Mouse (Mus musculus) forebrain, embryonic 15.5 days (tissue): ENCODE data around the gene Bcl7c. TPM values are rescaled to one million over a fixed set of nuclear protein-coding genes. Genes with fewer than 3 reads are reported as not detected.

Experiments
- ATAC-seq: fragments of 200-750 bp; cut with Nextera tagmentation; replicated peaks from 2 replicates; pipeline ENCODE4 v1.8.0; 2017; ENCODE audit warnings: mild to moderate bottlenecking, moderate TSS enrichment, moderate library complexity
- H3K27ac ChIP-seq: fragments of 300-500 bp; sonication (generic); replicated peaks from 2 replicates; pipeline ENCODE4 v1.5.1; 2015; ENCODE audit warnings: mild to moderate bottlenecking, inconsistent platforms
- H3K27me3 ChIP-seq: fragments of 300-500 bp; sonication (generic); 2 replicates; pipeline ENCODE4 v1.6.1; 2015; ENCODE audit warnings: inconsistent platforms
- H3K36me3 ChIP-seq: fragments of 300-500 bp; sonication (generic); 2 replicates; pipeline ENCODE4 v1.6.1; 2015; ENCODE audit warnings: mild to moderate bottlenecking, inconsistent platforms
- H3K4me1 ChIP-seq: fragments of 300-500 bp; sonication (generic); 2 replicates; pipeline ENCODE4 v1.6.1; 2015; ENCODE audit warnings: inconsistent platforms
- H3K4me2 ChIP-seq: fragments of 300-500 bp; sonication (generic); replicated peaks from 2 replicates; pipeline ENCODE4 v1.6.1; 2015; ENCODE audit warnings: mild to moderate bottlenecking, inconsistent platforms
- H3K4me3 ChIP-seq: fragments of 300-500 bp; sonication (generic); 2 replicates; pipeline ENCODE4 v1.5.1; 2015; ENCODE audit warnings: mild to moderate bottlenecking, inconsistent platforms
- H3K9ac ChIP-seq: fragments of 300-500 bp; sonication (generic); replicated peaks from 2 replicates; pipeline ENCODE4 v1.6.1; 2015; ENCODE audit warnings: mild to moderate bottlenecking, inconsistent platforms
- H3K9me3 ChIP-seq: fragments of 300-500 bp; sonication (generic); 2 replicates; pipeline ENCODE4 v1.6.1; 2016; ENCODE audit warnings: inconsistent platforms
- WGBS: fragments of 180-500 bp; shearing (Covaris S2); methylation state at CpG from one replicate; pipeline ENCODE4 v1.1.7; 2015; ENCODE audit warnings: mixed read lengths; 5-methylcytosine and 5-hydroxymethylcytosine counted together
- polyA plus RNA-seq: library from polyadenylated mRNA; unstranded; fragments of >200 nt; fragmentation: Nextera tagmentation; extraction: Ambion mirVana; gene quantifications from 2 replicates; pipeline ENCODE4 v1.2.1, GENCODE M21; 2015

The Bcl7c gene
- polyA plus RNA-seq, result 43.1 and 47.9 TPM in 2 replicates

DNA sequence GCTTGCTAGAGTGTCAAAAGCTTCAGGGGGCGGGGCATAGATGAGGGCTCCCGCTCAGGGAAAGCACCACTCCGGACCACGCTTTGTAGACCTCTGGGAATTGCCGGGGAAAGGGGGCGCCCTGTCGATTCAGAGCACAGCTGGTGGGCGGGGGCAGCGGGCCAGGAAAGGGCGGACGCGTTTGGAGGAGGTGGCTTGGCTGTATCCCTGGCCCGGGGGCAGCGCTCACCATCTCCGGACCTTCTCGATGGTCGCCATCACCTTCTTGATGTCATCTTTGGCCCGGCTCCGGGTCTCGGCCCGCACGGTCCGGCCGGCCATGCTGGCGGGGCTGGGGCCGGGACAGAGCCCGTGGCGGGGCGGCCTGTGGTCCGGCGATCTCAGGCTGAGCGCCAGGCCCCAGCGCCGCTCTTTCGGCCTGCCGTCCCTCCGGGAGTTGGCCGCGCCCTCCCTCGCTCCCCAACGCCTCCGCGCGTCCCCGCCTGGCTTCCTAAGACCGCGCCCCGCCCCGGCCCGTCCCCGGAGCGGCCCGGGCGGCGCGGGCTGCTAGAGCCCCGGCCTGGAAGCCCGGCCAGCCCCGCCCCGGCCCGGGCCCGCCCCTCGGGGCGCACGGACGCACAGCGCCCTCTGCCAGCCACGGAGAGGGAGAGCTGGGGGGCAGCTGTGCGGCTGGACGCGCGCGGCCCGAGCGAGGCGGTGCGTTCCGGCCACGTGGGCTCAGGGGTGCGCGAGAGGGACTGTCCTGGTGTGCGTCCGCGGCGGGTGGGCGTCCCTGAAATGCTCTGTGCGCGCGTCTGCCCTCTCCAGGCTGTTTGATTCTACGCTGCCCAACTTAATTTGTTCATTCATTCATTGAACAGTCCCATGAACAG is at the start of gene Bcl7c:
TSS of gene Bcl7c (minus strand) at position 727 of the 872 bp plus-strand sequence.
- H3K9ac ChIP-seq, result peak within 1 kb of the TSS; percentile 90
- ATAC-seq, result peak; percentile 78
- peak within 1 kb of the TSS; percentile 94 for H3K27ac ChIP-seq
- H3K4me1 ChIP-seq, result peaks cover 35% of the 10 kb centered on the region
- H3K9me3 ChIP-seq, result no peaks in the 10 kb centered on the region
- H3K4me3 ChIP-seq, result peak within 1 kb of the TSS; percentile 74
- H3K27me3 ChIP-seq, result no peaks in the 10 kb centered on the region
- peaks cover 12% of the 10 kb centered on the region; the same call in 1 of the 2 replicates for H3K36me3 ChIP-seq
- WGBS, result under 1% methylated on average over 72 of the region's 90 CpGs
- peak within 1 kb of the TSS; percentile 52 for H3K4me2 ChIP-seq

DNA sequence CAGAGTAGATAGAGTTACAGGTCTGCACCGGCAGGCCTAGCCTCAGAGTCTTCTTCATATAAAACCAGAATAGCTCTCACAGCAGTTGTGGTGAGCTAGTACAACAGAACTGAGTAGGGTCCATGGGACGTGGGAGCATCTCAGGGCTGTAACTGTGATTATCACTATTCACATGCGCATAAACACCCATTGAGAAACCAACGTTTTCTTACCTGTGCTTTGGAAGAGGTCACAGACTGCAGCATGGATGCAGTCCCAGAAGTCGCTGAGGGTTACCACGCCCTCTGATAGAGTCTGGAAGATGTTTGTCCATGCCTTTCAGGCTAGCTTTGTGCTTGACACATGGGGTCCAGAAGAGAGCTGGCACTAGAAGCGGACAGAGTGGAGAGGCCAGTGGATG is 45.0 kb upstream of the Bcl7c start:
- H3K4me1 ChIP-seq, result peaks cover 4% of the 10 kb centered on the region; the same call in 1 of the 2 replicates
- H3K27me3 ChIP-seq, result no peaks in the 10 kb centered on the region
- H3K9ac ChIP-seq, result no peak overlapping the region
- H3K9me3 ChIP-seq, result no peaks in the 10 kb centered on the region
- H3K36me3 ChIP-seq, result peaks cover 88% of the 10 kb centered on the region
- no peak for ATAC-seq
- WGBS, result 91% methylated on average over 7 of the region's 7 CpGs
- no peak overlapping the region for H3K27ac ChIP-seq
- H3K4me3 ChIP-seq, result no peak overlapping the region
- H3K4me2 ChIP-seq, result no peak overlapping the region

DNA sequence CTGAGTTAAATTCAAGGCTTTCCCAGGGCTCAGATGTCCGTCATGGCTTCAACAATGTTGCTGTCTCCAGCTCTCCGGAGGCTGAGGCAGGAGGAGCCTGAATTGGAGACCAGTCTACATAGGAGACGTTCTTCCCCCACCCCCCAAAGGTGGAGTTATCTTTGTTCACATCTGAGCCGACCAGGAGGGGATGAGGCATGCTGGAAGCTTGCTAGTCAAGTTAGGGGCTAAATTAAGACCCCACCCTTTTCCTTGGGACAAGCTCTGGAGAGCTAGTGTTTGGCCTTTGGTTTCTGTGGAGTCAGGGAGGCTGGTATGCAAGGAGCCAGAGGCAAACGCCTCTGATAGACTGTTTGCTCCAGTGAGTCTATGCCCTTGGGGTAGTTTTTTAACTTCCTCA is 44.4 kb upstream of the Bcl7c start:
- Histone ChIP-seq H3K4me3 (no peak overlapping the region), H3K4me2 (no peak overlapping the region), H3K4me1 (peaks cover 6% of the 10 kb centered on the region), H3K9me3 (no peaks in the 10 kb centered on the region), H3K36me3 (peaks cover 87% of the 10 kb centered on the region), H3K9ac (no peak overlapping the region), H3K27ac (no peak overlapping the region), H3K27me3 (no peaks in the 10 kb centered on the region)
- 77% methylated on average over 5 of the region's 5 CpGs for WGBS
- ATAC-seq, result no peak

DNA sequence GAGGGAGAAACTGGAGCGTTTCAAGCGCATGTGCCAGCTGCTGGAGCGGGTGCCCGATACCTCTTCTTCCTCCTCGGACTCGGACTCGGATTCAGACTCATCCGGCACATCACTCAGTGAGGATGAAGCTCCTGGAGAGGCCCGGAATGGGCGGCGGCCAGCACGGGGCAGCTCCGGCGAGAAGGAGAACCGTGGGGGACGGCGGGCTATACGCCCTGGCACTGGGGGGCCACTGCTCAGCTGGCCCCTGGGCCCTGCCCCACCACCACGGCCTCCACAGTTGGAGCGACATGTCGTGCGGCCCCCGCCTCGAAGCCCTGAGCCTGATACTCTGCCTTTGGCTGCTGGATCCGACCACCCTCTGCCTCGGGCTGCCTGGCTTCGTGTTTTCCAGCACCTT is 43.3 kb upstream of the Bcl7c start:
- Histone ChIP-seq H3K36me3 (peaks cover 76% of the 10 kb centered on the region), H3K27me3 (no peaks in the 10 kb centered on the region), H3K4me1 (peaks cover 17% of the 10 kb centered on the region), H3K9me3 (no peaks in the 10 kb centered on the region), H3K27ac (no peak overlapping the region), H3K4me3 (no peak overlapping the region), H3K4me2 (no peak overlapping the region), H3K9ac (no peak overlapping the region)
- no peak for ATAC-seq
- WGBS, result 93% methylated on average over 27 of the region's 27 CpGs

DNA sequence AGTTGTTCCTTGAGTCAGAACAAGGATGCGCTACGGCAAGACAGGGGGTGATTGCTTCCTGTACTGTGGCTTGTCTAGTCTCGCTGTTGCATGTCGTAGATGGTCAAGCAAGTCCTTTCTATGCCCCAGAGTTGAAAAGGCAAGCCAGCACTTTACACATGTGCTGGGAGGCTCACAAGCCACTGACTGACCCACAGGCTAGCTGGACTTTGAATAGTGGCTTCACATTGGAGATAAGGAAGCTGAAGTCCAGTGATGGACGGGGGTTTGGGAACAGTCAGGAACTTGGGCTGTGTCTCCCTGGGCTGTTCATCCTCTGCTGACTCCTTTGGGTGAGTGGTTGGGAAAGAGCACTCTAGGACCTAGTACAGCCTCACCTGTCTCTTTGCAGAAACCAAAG is 42.9 kb upstream of the Bcl7c start:
- Histone ChIP-seq H3K9me3 (no peaks in the 10 kb centered on the region), H3K9ac (no peak overlapping the region), H3K27ac (no peak overlapping the region), H3K4me1 (peaks cover 17% of the 10 kb centered on the region), H3K36me3 (peaks cover 72% of the 10 kb centered on the region), H3K4me3 (no peak overlapping the region), H3K4me2 (no peak overlapping the region), H3K27me3 (no peaks in the 10 kb centered on the region)
- no peak for ATAC-seq
- WGBS, result 96% methylated on average over 5 of the region's 5 CpGs

DNA sequence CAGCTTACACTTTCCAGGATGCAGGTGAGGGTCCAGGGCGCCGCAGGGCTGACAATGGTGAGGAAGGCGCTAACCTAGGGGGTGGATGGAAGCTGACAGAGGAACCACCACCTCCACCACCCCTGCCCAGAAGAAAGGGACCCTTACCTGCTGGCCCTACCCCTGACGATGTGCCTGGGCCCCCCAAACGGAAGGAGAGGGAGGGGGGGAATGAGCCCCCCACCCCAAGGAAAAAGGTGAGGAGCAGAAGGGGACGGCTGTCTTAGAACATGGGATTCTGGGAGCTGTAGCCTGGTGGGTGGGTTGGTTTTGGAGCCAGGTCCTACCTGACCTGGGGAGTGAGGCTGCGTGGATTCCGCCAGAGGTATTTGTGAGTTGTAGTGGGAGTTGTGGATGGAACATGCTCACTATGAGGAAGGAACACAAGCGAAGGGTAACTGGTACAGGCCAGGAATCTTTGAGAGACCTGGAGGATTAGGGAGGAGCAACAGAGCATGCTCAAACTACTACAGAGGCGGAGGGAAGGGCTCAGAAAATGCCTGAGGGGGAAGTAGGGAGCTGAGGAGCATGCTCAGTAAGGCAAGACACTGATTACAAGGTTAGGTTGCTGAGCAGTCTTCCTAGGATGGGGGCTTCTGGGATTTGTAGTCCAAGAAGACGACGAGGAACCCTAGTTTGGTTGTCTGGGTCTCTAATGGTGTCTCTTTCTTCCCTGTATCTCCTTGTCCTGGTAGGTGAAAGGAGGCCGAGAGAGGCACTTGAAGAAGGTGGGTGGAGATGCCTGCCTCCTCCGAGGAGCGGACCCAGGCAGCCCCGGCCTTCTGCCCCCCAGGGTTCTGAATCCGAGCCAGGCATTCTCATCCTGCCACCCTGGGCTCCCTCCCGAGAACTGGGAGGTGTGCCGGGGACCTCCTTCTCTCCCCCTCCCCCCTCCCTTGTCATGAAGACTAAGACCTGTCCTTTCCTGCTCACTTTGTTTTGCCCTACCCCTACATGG is 41.7 kb upstream of the Bcl7c start:
- no peak overlapping the region for H3K9ac ChIP-seq

DNA sequence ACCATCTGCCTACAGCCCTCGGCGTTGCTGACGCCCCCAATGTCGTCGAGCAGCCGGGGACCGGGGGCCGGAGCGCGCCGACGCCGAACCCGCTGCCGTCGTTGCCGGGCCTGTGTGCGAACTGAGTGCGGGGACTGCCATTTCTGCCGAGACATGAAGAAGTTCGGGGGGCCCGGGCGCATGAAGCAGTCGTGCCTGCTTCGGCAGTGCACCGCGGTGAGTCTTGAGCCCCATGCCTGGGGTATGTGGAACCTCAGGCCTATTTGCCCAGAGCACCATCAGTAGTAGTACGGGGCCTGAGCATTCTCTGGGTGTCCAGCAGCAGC is 39.5 kb upstream of the Bcl7c start:
- H3K4me2 ChIP-seq, result 0 out of 2 replicates have a peak overlapping the region, but pooled peaks have one; percentile 87
- peaks cover 48% of the 10 kb centered on the region for H3K36me3 ChIP-seq
- 90% methylated on average over 28 of the region's 28 CpGs for WGBS
- H3K27me3 ChIP-seq, result no peaks in the 10 kb centered on the region
- ATAC-seq, result no peak
- H3K27ac ChIP-seq, result no peak overlapping the region
- no peak overlapping the region for H3K4me3 ChIP-seq
- H3K9me3 ChIP-seq, result no peaks in the 10 kb centered on the region
- H3K9ac ChIP-seq, result no peak overlapping the region
- H3K4me1 ChIP-seq, result peaks cover 24% of the 10 kb centered on the region

More for the DNA sequence above, 41.7 kb upstream of the Bcl7c start:
- H3K9me3 ChIP-seq, result no peaks in the 10 kb centered on the region
- no peaks in the 10 kb centered on the region for H3K27me3 ChIP-seq
- no peak overlapping the region for H3K4me2 ChIP-seq
- no peak overlapping the region for H3K27ac ChIP-seq
- peaks cover 66% of the 10 kb centered on the region for H3K36me3 ChIP-seq
- H3K4me3 ChIP-seq, result no peak overlapping the region
- 83% methylated on average over 19 of the region's 19 CpGs for WGBS
- no peak for ATAC-seq
- H3K4me1 ChIP-seq, result peaks cover 17% of the 10 kb centered on the region

DNA sequence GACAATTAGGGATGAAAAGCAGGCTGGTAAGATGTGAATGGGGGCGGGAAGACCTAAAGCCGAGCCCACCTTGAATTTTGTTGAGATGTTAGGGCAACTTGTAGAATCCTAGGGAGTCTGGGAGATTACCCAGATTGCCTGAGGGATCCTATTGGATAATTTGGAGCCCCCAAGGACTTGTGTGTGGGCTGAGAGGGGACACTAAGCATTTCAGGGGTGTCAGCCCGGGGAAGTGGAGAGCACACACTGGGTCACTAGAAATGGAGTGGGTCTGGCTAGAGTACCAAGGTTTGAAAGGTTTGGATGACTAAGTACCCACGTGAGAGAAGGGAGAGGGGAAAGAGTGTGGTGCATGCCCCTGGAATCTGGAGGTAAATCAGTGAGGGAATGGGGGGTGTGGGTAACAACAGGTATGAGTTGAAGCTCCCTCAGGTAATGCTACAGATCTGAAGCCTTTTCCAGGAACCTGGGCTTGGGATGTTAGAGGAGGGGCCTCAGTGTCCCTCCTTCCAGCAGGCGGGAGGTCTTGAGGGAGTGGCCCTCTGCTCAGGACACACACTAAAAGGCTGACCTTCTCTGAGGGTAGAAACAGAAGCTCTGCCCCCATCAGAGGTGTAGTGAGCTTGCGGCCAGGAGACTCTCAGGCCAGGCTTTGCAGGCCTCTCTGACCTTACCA is 39.0 kb upstream of the Bcl7c start:
- ATAC-seq, result no peak
- peaks cover 43% of the 10 kb centered on the region for H3K36me3 ChIP-seq
- no peaks in the 10 kb centered on the region for H3K27me3 ChIP-seq
- WGBS, result 30% methylated on average over 6 of the region's 6 CpGs
- H3K4me2 ChIP-seq, result peak overlapping the region; percentile 87
- peak overlapping the region; percentile 96 for H3K9ac ChIP-seq
- H3K4me3 ChIP-seq, result peak overlapping the region; percentile 95
- H3K4me1 ChIP-seq, result peaks cover 20% of the 10 kb centered on the region
- H3K27ac ChIP-seq, result peak overlapping the region; percentile 96
- no peaks in the 10 kb centered on the region for H3K9me3 ChIP-seq

DNA sequence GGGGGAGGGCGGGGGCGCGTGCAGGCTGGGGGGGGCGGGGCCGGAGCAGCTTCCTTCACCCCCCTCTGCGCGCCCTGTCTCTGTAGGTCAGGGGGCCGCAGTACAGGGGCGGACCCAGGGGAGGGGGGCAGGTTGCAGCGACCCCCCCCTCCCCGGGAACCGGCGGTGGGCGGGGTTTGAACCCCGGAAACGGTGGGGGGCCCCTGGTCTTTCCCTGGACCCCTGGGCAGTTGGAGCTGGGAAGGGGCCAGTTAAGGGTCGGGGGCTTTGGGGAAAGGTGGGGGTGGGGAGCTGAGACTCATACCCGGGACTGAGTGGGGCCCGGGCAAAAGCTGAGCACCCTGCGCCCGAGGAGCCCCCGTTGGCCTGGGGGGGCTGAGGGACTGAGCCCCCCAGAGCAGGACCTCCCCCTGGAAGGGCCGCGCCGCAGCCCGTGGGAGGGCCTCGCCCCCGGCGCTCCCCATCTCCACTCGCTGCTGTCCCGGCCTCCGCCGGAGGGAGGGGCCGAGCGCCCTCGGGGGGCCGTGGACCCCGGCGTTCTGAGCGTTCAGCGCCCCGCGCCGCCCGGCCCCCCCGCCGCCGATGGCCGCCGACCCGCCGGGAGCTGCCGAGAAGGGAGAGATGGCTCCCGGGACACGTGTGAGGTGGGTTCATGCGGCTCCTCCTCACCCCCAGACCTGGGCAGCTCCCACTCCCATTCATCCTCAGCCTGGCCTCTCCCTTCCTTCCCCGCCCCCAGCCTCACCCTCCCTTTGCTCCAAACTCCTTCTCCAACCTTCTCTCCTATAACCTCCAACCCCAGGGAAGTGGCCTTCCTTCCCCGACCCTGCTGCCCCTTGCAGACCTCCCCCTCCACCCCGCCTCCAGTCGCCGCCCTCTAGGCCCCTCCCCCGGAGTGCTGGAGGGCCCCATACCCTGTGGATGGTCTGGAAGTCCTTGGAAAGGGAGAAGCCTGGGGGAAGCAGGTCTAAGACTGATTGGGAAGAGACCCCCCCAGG is 38.1 kb upstream of the Bcl7c start:
- WGBS, result 2% methylated on average over 24 of the region's 62 CpGs
- Histone ChIP-seq H3K4me2 (peak overlapping the region; percentile 87), H3K9ac (peak overlapping the region; percentile 96), H3K27me3 (no peaks in the 10 kb centered on the region), H3K4me3 (peak overlapping the region; percentile 95), H3K4me1 (peaks cover 20% of the 10 kb centered on the region), H3K36me3 (peaks cover 34% of the 10 kb centered on the region), H3K9me3 (no peaks in the 10 kb centered on the region), H3K27ac (peak overlapping the region; percentile 96)
- no peak; the same call in 1 of the 2 replicates for ATAC-seq

DNA sequence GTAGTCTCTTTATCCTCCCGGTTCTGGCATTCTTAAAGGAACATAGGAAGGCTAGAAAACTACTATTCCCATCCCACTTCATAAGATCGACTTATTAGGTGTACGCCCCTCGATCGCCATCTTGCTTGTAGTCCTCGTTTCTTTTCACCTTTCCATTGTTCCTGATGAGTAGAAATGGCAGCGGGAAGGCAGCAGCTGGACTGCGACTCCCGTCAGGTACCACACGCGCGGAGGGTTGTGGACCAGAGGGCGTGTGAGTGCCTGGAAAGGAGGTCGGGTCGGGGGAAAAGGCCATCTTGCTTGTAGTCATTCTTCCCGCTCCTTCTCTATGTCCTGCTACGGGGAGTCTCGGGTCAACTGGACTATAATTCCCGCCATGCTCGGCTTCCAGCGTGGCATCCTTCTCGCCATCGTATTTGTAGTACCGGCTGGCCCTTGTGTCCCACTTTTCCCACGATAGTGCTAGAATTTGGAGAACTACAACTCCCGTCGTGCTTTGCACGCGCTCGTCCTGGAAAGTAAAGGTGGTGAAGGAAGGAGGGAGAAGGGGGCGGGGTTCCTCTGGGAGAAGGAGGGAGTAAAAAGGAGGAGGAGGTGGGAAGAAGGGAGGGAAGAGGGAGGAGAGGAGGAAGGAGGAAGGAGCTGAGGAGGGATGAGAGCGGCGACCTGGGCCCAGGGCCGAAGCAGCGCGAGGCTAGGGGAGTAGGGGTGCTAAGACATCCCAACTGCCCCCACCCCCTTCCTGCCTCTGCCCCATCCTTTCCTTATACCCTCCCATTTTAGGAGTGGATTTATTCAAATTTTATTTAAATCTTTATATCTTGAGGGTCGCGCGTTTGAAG is 37.1 kb upstream of the Bcl7c start:
- H3K36me3 ChIP-seq, result peaks cover 25% of the 10 kb centered on the region
- H3K27me3 ChIP-seq, result no peaks in the 10 kb centered on the region
- H3K4me3 ChIP-seq, result peak overlapping the region; percentile 95
- WGBS, result under 1% methylated on average over 38 of the region's 39 CpGs
- peak overlapping the region; percentile 96 for H3K9ac ChIP-seq
- peaks cover 20% of the 10 kb centered on the region for H3K4me1 ChIP-seq
- ATAC-seq, result peak; percentile 90
- peak overlapping the region; percentile 96 for H3K27ac ChIP-seq
- no peaks in the 10 kb centered on the region for H3K9me3 ChIP-seq
- H3K4me2 ChIP-seq, result peak overlapping the region; percentile 87
